Mouse (Mus musculus) common myeloid progenitor, adult 5-6 weeks (primary cell): ENCODE data around the gene Myo1d. TPM values are rescaled to one million over a fixed set of nuclear protein-coding genes. Genes with fewer than 3 reads are reported as not detected.

Source experiments
- ATAC-seq: replicated peaks from 2 replicates; pipeline ENCODE4 v1.8.0; 2016; ENCODE audit warnings: low read depth, mild to moderate bottlenecking, moderate TSS enrichment, inconsistent platforms; ENCODE audit not compliant: poor library complexity, severe bottlenecking
- total RNA-seq: library from RNA; stranded (forward); fragments of 200-1000, 187-1606 nt; gene quantifications from 2 replicates; pipeline ENCODE4 v1.2.3, GENCODE M21; 2017

Myo1d gene
- total RNA-seq, 1 experiment from 2014 or later = 7.0 TPM

- ATAC-seq = peak; percentile 36
Observed at GRCm38 (mm10) chr11:80784294-80784743, 4.5 kb upstream of the Myo1d start.

- no peak for ATAC-seq
Observed at GRCm38 (mm10) chr11:80783460-80783859, 3.6 kb upstream of the Myo1d start.

GRCm38 (mm10) chr11:80781535-80781934, 1.7 kb upstream of the Myo1d start:
- ATAC-seq = no peak

- ATAC-seq = no peak
Observed at GRCm38 (mm10) chr11:80778916-80779526, 804 bp downstream of the Myo1d start.

GRCm38 (mm10) chr11:80778157-80778556, 1.7 kb downstream of the Myo1d start:
- no peak for ATAC-seq

- ATAC-seq = no peak
Observed at GRCm38 (mm10) chr11:80777708-80778107, 2.1 kb downstream of the Myo1d start.

- no peak for ATAC-seq
Observed at GRCm38 (mm10) chr11:80775535-80775934, 4.3 kb downstream of the Myo1d start.

- no peak for ATAC-seq
Observed at GRCm38 (mm10) chr11:80772595-80773210, 7.1 kb downstream of the Myo1d start.

- ATAC-seq = no peak
Observed at GRCm38 (mm10) chr11:80771596-80772250, 8.1 kb downstream of the Myo1d start.

- ATAC-seq = no peak
Observed at GRCm38 (mm10) chr11:80771186-80771585, 8.6 kb downstream of the Myo1d start.

GRCm38 (mm10) chr11:80767320-80767617, 12.6 kb downstream of the Myo1d start:
- no peak for ATAC-seq

GRCm38 (mm10) chr11:80766472-80767319, 13.1 kb downstream of the Myo1d start:
- ATAC-seq = no peak

- no peak for ATAC-seq
Observed at GRCm38 (mm10) chr11:80766068-80766467, 13.8 kb downstream of the Myo1d start.

- ATAC-seq = no peak
Observed at GRCm38 (mm10) chr11:80762066-80762465, 17.8 kb downstream of the Myo1d start.

GRCm38 (mm10) chr11:80761285-80761974, 18.4 kb downstream of the Myo1d start:
- ATAC-seq = 0 out of 2 replicates have a peak, but pooled peaks have one; percentile 15

- no peak for ATAC-seq
Observed at GRCm38 (mm10) chr11:80759023-80759422, 20.8 kb downstream of the Myo1d start.

GRCm38 (mm10) chr11:80754201-80754600, 25.6 kb downstream of the Myo1d start:
- no peak for ATAC-seq

- no peak for ATAC-seq
Observed at GRCm38 (mm10) chr11:80751168-80751567, 28.7 kb downstream of the Myo1d start.

- ATAC-seq = no peak
Observed at GRCm38 (mm10) chr11:80749187-80749586, 30.6 kb downstream of the Myo1d start.

GRCm38 (mm10) chr11:80745426-80745825, 34.4 kb downstream of the Myo1d start:
- no peak for ATAC-seq
